Comparison of ENCODE assay signal across 7 mouse cellular contexts in the genomic region with DNA sequence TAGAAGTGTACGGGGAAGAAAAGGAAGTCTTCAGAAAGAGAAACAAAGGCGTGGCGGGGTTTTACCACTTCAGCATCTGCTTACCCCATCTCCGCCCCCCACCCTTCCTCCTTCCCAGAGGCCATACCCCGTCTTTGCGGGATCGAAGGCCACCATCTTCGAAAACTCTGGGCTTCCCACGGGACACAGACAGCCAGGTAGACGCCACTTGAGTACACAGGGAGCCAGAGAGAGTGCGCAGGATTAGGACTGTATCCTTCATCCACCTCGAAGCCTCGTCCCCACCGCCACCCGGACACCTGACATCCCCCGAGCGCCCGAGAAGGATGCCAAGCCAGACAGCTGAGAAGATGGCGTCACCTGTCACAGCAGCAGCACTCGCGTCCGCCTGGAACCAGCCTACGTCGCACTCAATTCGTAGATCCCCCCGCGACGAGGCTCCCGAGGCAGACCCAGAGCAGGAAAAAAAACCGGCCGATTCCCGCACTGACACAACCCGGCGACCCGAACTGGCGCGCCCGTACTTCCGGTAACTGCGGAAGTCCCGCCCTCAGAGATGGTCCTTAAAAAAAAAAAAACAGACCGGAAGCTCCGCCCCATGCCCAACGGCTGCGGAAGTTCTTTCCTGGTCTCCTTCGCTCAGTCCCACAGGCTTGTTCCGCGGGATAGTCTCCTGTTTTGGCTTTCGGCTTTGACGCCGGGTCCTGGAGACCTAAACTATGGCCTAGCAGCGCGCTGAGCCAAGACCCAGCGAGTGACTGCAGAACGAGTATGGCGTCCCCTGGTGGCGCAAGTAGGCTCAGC. TPM values are rescaled to one million over a fixed set of nuclear protein-coding genes. Genes with fewer than 3 reads are reported as not detected.
DNase-seq lines count a peak whose midpoint lies in the region; ATAC-seq lines count a peak whose summit lies in the region.

No protein-coding gene starts in this region.

- H3K4me3 ChIP-seq in embryonic facial prominence, embryonic 10.5 days = peak overlapping the region; percentile 92
- peak overlapping the region; percentile 80 for H3K4me3 ChIP-seq in limb, embryonic 11.5 days (ENCODE audit: low read depth, low read length)
- peak overlapping the region; percentile 91 for H3K4me3 ChIP-seq in midbrain, embryonic 14.5 days (replicated peaks; ENCODE audit: low read depth, low read length)

- H3K4me2 ChIP-seq in limb, embryonic 11.5 days (ENCODE audit: low read depth, severe bottlenecking) = peak overlapping the region; percentile 64
- H3K4me2 ChIP-seq in midbrain, embryonic 14.5 days (ENCODE audit: low read length) = peak overlapping the region; percentile 61

- WGBS in embryonic facial prominence, embryonic 10.5 days = under 1% methylated on average over 57 of the region's 57 CpGs
- under 1% methylated on average over 57 of the region's 57 CpGs for WGBS in limb, embryonic 11.5 days
- under 1% methylated on average over 57 of the region's 57 CpGs for WGBS in midbrain, embryonic 14.5 days

- peak overlapping the region; percentile 92 for H3K27ac ChIP-seq in embryonic facial prominence, embryonic 10.5 days (replicated peaks)
- peak overlapping the region; percentile 92 for H3K27ac ChIP-seq in limb, embryonic 11.5 days (replicated peaks; ENCODE audit: low read depth, low read length)
- H3K27ac ChIP-seq in midbrain, embryonic 14.5 days (replicated peaks; ENCODE audit: low read depth, low read length) = peak overlapping the region; percentile 93

- H3K36me3 ChIP-seq in embryonic facial prominence, embryonic 10.5 days (replicated peaks) = peaks cover 14% of the 10 kb centered on the region
- peaks cover 2% of the 10 kb centered on the region; the same call in 1 of the 2 replicates for H3K36me3 ChIP-seq in limb, embryonic 11.5 days (ENCODE audit: control insufficient read depth, insufficient read depth, low read length)
- H3K36me3 ChIP-seq in midbrain, embryonic 14.5 days (ENCODE audit: control insufficient read depth, insufficient read depth, low read length) = no peaks in the 10 kb centered on the region

- no peaks in the 10 kb centered on the region for H3K27me3 ChIP-seq in embryonic facial prominence, embryonic 10.5 days (replicated peaks; ENCODE audit: low read depth, poor library complexity, severe bottlenecking)
- no peaks in the 10 kb centered on the region for H3K27me3 ChIP-seq in limb, embryonic 11.5 days (ENCODE audit: control insufficient read depth, insufficient read depth, low read length)
- H3K27me3 ChIP-seq in midbrain, embryonic 14.5 days (ENCODE audit: control insufficient read depth, insufficient read depth, low read length) = no peaks in the 10 kb centered on the region

- ATAC-seq in limb, embryonic 11.5 days (ENCODE audit: insufficient number of reproducible peaks, low FRiP score, low TSS enrichment, low read depth) = peak; percentile 93
- ATAC-seq in midbrain, embryonic 14.5 days (ENCODE audit: low FRiP score, low TSS enrichment) = peak; percentile 93

- DNase-seq in adrenal gland, postnatal 10 days = peak; percentile 92
- peak; percentile 90 for DNase-seq in embryonic facial prominence, embryonic 10.5 days (ENCODE audit: low spot score)
- DNase-seq in heart, adult 11 months = peak; percentile 99
- peak; percentile 93 for DNase-seq in kidney, adult 18-20 months
- DNase-seq in limb, embryonic 11.5 days (ENCODE audit: low spot score) = peak; percentile 91
- DNase-seq in midbrain, embryonic 14.5 days = peak; percentile 93
- peak; percentile 77 to 82 for DNase-seq in spleen, adult 18-20 months

- peak overlapping the region; percentile 66 for H3K9ac ChIP-seq in limb, embryonic 11.5 days (ENCODE audit: low read length)
- peak overlapping the region; percentile 88 for H3K9ac ChIP-seq in midbrain, embryonic 14.5 days (replicated peaks; ENCODE audit: low read length)

- H3K4me1 ChIP-seq in embryonic facial prominence, embryonic 10.5 days = peaks cover 15% of the 10 kb centered on the region
- H3K4me1 ChIP-seq in limb, embryonic 11.5 days (ENCODE audit: control insufficient read depth, insufficient read depth, low read length) = no peaks in the 10 kb centered on the region
- H3K4me1 ChIP-seq in midbrain, embryonic 14.5 days (ENCODE audit: control insufficient read depth, insufficient read depth, low read length) = peaks cover 22% of the 10 kb centered on the region

- H3K9me3 ChIP-seq in embryonic facial prominence, embryonic 10.5 days = no peaks in the 10 kb centered on the region
- H3K9me3 ChIP-seq in limb, embryonic 11.5 days (ENCODE audit: control insufficient read depth, low read length) = no peaks in the 10 kb centered on the region
- H3K9me3 ChIP-seq in midbrain, embryonic 14.5 days (ENCODE audit: control insufficient read depth, low read length) = no peaks in the 10 kb centered on the region

RNA-seq across cellular contexts. Expression of gene Wdr37, which starts 1.0 kb away (rescaled TPM):
- total RNA-seq in adrenal gland, postnatal 10 days (2021) = 10 to 100 TPM; 28.5 to 36.1 TPM
- polyA plus RNA-seq in embryonic facial prominence, embryonic 10.5 days (2016; fragmentation: Nextera tagmentation; extraction: Ambion mirVana) = 28.3 and 29.8 TPM in 2 replicates
- polyA plus RNA-seq in limb, embryonic 11.5 days (2014; fragmentation: Nextera tagmentation; extraction: Ambion mirVana) = 27.8 and 28.7 TPM in 2 replicates
- polyA plus RNA-seq in midbrain, embryonic 14.5 days (2014; fragmentation: Nextera tagmentation; extraction: Ambion mirVana) = 51.3 and 71.0 TPM in 2 replicates

RNA-seq across cellular contexts. Expression of gene Idi1, which starts 14.6 kb away (rescaled TPM):
- 10 to 100 TPM; 16.1 to 20.7 TPM for total RNA-seq in adrenal gland, postnatal 10 days (2021)
- polyA plus RNA-seq in embryonic facial prominence, embryonic 10.5 days (2016; fragmentation: Nextera tagmentation; extraction: Ambion mirVana) = 115 and 137 TPM in 2 replicates
- polyA plus RNA-seq in limb, embryonic 11.5 days (2014; fragmentation: Nextera tagmentation; extraction: Ambion mirVana) = 97.5 and 105 TPM in 2 replicates
- polyA plus RNA-seq in midbrain, embryonic 14.5 days (2014; fragmentation: Nextera tagmentation; extraction: Ambion mirVana) = 66.6 and 81.8 TPM in 2 replicates

Comparison
In these comparisons a context has a peak if more than half of its experiments do, and no peak if none do; other contexts are left out.
1. Peak in every context shown above with its lines: DNase-seq, ATAC-seq, H3K4me3 ChIP-seq and H3K27ac ChIP-seq.